Mouse (Mus musculus): Measurements from ENCODE around the gene Stat6.

DNA sequence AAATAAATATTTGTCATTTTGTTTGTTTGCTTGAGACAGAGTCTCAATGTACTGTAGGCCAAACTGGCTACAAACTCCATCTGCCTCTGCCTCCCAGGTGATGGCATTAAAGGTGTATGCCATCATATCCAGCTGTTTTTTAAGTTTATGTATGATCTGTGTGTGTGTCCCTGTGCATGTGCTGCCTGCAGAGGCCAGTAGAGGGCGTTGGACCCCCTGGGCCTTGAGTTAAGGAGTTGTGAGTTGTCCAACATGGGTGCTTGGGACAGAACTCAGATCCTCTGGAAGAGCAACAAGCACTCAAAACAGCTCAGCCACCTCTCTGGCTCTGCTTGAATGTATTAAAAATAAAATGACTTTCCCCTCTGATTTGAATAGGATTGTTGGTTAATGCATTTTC is 48.3 kb downstream of the Stat6 start:
- no peak for TF ChIP-seq POLR2A (IDR thresholded peaks at IDR 0.05; ENCODE audit: extremely low read depth, insufficient read depth, low read length)
- no peak for TF ChIP-seq CTCF (IDR thresholded peaks at IDR 0.05; ENCODE audit: extremely low read depth, insufficient read depth, low read length)
